ENCODE assay signal across 8 mouse cellular contexts in genomic region chr11:72397072-72397471, GRCm38 (mm10). TPM values are rescaled to one million over a fixed set of nuclear protein-coding genes. Genes with fewer than 3 reads are reported as not detected.
DNase-seq lines count a peak whose midpoint lies in the region; ATAC-seq and TF ChIP-seq lines count a peak whose summit lies in the region.

No protein-coding gene starts in this region.

- no peak overlapping the region for H3K4me2 ChIP-seq in stomach, postnatal 0 days (replicated peaks; ENCODE audit: low read depth)

- H3K9me3 ChIP-seq in stomach, postnatal 0 days (ENCODE audit: control insufficient read depth, low read length): no peaks in the 10 kb centered on the region

- H3K4me3 ChIP-seq in stomach, postnatal 0 days (ENCODE audit: low read depth, low read length): no peak overlapping the region

- no peak for TF ChIP-seq EP300 in stomach, postnatal 0 days (optimal IDR thresholded peaks at IDR 0.05)

- DNase-seq in cerebellum, postnatal 10 days: peak; percentile 84 to 86
- DNase-seq in cerebellum, postnatal 36 days: no peak
- peak; percentile 71 for DNase-seq in urinary bladder, postnatal 14 days (ENCODE audit: low spot score)
- no peak for DNase-seq in urinary bladder, postnatal 10 days (ENCODE audit: low spot score)
- peak; percentile 85 for DNase-seq in kidney, postnatal 10 days
- DNase-seq in stomach, postnatal 0 days (ENCODE audit: low spot score): peak; percentile 39
- DNase-seq in right cerebral cortex, postnatal 14 days: no peak

- no peaks in the 10 kb centered on the region; the same call in 1 of the 2 replicates for H3K36me3 ChIP-seq in stomach, postnatal 0 days (ENCODE audit: control insufficient read depth, insufficient read depth, low read length)

- no peak for TF ChIP-seq CTCF in stomach, postnatal 0 days (IDR thresholded peaks at IDR 0.05; ENCODE audit: low read depth)

- no peak overlapping the region for H3K9ac ChIP-seq in stomach, postnatal 0 days (ENCODE audit: low read length)

- peak; percentile 30; the same call in 1 of the 2 replicates for ATAC-seq in stomach, postnatal 0 days (ENCODE audit: low FRiP score, low TSS enrichment)
- no peak for ATAC-seq in inflammation-experienced regulatory T-cells, adult 6 months

- peaks cover 10% of the 10 kb centered on the region for H3K4me1 ChIP-seq in stomach, postnatal 0 days (replicated peaks; ENCODE audit: control insufficient read depth, insufficient read depth)

- peak overlapping the region; percentile 56 for H3K27ac ChIP-seq in stomach, postnatal 0 days (replicated peaks)

- H3K27me3 ChIP-seq in stomach, postnatal 0 days (ENCODE audit: control insufficient read depth, insufficient read depth, low read length): no peaks in the 10 kb centered on the region

- WGBS in stomach, postnatal 0 days: 29% methylated on average over 10 of the region's 10 CpGs

RNA-seq across cellular contexts. Expression of gene Smtnl2, which starts 14.4 kb away (rescaled TPM):
- polyA plus RNA-seq in stomach, postnatal 0 days (2015; fragmentation: Nextera tagmentation; extraction: Ambion mirVana): 25.8 and 26.9 TPM in 2 replicates
- polyA plus RNA-seq in inflammation-experienced regulatory T-cells, adult 6 months (2017; shearing (Covaris generic)): not detected

RNA-seq across cellular contexts. Expression of gene Tekt1, which starts 34.8 kb away (rescaled TPM):
- polyA plus RNA-seq in stomach, postnatal 0 days (2015; fragmentation: Nextera tagmentation; extraction: Ambion mirVana): 0.13 TPM in 1 of 2 replicates, not detected in the other
- polyA plus RNA-seq in inflammation-experienced regulatory T-cells, adult 6 months (2017; shearing (Covaris generic)): not detected

RNA-seq across cellular contexts. Expression of gene Ggt6, which starts 38.3 kb away (rescaled TPM):
- 12.9 and 13.0 TPM in 2 replicates for polyA plus RNA-seq in stomach, postnatal 0 days (2015; fragmentation: Nextera tagmentation; extraction: Ambion mirVana)
- polyA plus RNA-seq in inflammation-experienced regulatory T-cells, adult 6 months (2017; shearing (Covaris generic)): not detected

RNA-seq across cellular contexts. Expression of gene Mybbp1a, which starts 44.1 kb away (rescaled TPM):
- polyA plus RNA-seq in stomach, postnatal 0 days (2015; fragmentation: Nextera tagmentation; extraction: Ambion mirVana): 52.2 and 57.6 TPM in 2 replicates
- 10 to 100 TPM; 46.1 to 71.2 (median 64.1) TPM for polyA plus RNA-seq in inflammation-experienced regulatory T-cells, adult 6 months (2017; shearing (Covaris generic))

Comparison
In these comparisons a context has a peak if more than half of its experiments do, and no peak if none do; other contexts are left out.
1. DNase-seq: peak in cerebellum, postnatal 10 days (2 of 2), urinary bladder, postnatal 14 days (single experiment), kidney, postnatal 10 days (single experiment) and stomach, postnatal 0 days (single experiment); none in cerebellum, postnatal 36 days (0 of 2), urinary bladder, postnatal 10 days (single experiment) and right cerebral cortex, postnatal 14 days (single experiment).
2. RNA of gene Smtnl2, which starts 14.4 kb away (polyA plus RNA-seq): 25.8 to 26.9 TPM in stomach, postnatal 0 days; not detected in inflammation-experienced regulatory T-cells, adult 6 months; every median in the first group is over 10 times any median in the second.
3. RNA of gene Ggt6, which starts 38.3 kb away (polyA plus RNA-seq): 12.9 to 13.0 TPM in stomach, postnatal 0 days; not detected in inflammation-experienced regulatory T-cells, adult 6 months; every median in the first group is over 10 times any median in the second.